Mouse (Mus musculus) cerebellum, adult 8-10 months (tissue): Measurements from ENCODE around the gene Orai1.
A peak's percentile ranks its signal among the peaks of the same experiment; 100 is the strongest.

ENCODE experiments used
- DNase-seq: peaks from one replicate; pipeline ENCODE4 v3.0.0; 2022

Gene Orai1

DNA sequence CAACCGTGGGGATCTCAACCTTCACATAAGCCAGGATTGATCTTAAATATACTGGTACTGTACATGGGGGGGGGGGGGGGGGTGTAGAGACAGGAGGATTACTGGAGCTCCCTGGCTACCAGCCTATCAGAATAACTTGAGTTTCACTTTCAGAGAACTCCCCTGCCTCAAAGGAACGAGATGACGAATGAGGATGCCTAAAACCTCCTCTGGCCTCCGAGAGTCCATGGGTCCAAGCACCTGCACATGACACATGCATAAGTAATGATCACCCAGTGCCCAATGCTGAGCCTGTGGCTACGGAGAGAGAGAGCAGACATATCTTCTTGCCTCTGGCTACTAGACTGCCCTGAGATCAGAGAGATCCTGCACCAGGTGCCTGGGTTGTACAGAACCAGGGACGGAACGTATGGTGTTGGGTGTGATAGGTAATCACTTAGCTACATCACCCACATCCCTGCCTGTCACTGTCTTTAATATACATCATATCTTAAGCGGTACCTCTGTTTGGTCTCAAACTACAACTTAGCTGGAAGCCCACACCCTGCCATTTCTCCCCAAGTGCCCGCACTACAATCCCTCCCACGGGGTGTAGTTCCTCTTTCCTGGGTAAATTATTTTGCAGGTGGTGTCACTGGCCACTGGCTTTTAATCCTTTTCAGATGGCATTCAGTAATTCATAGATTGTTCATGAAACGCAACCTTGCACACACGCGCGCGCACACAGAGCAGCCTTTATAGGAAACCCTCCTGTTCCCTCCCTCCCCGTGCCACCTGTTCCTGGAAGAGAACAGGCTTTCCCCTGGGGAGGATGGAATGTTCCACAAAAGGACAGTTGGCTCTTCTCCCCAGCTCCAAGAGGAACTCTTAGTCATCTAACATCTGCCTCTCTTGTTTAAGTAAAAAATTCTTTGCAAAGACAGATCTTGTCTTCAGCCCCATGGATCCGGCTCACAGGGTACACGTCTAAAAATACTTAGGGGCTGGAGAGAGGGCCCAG is 17.4 kb upstream of the Orai1 start:
- DNase-seq, result no peak

DNA sequence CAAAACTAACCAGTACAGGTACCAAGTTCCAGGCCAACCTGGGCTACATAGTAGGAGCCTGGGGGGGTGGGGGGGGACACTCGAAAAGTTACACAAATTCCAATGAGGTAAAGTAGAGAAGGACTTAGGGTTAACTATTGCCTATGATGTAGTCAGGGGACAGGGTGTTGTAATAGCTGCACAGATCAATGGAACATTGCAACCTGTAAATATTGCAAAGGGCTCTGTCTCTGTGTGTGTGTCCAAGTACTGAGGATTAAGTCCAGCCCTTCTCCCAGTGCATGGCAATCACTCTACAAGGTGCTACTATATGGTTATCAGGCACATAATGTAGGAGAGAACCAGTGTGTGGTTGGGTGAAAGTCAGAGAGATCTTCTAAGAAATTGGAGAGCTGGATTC is 14.0 kb upstream of the Orai1 start:
- no peak for DNase-seq

DNA sequence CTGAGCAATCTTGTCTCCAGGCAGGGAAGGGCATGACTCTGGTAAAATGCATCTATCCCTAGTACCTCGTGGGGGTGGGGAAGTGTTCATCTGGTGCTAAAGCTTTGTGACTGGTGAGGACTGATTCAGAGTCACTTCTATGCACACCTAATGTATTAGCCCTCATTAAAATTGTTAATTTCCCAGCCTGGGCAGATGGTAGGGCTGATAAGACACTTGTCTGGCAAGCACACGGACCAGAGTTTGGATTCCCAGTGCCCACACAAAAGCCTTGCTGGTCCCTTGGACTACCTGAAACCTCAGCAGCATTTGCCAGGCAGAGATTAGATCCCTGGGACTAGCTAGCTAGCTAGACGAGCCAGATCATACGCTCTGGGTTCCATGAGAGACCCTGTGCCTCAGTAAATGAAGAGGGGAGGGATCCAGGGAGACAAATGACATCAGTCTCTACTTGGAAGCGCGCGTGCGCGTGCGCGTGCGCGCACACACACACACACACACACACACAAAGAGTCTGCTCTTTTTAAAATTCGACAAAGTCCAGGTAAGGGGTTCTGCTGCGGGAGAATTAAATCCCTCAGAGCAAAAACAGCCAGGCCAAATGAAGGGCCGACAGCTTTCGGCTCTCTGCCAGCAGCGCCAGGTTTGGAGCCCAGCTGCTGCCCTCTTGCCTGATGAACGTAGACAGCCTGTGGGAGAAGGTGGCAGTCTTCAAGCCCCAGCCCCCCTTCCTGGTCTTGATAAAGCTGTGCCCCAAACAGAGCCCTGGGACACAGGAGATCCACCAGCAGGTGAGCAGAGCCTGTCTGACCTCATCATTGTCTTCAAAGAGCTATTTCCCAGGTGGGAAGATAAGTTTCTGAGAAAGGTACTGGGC is 8.9 kb upstream of the Orai1 start:
- no peak for DNase-seq

DNA sequence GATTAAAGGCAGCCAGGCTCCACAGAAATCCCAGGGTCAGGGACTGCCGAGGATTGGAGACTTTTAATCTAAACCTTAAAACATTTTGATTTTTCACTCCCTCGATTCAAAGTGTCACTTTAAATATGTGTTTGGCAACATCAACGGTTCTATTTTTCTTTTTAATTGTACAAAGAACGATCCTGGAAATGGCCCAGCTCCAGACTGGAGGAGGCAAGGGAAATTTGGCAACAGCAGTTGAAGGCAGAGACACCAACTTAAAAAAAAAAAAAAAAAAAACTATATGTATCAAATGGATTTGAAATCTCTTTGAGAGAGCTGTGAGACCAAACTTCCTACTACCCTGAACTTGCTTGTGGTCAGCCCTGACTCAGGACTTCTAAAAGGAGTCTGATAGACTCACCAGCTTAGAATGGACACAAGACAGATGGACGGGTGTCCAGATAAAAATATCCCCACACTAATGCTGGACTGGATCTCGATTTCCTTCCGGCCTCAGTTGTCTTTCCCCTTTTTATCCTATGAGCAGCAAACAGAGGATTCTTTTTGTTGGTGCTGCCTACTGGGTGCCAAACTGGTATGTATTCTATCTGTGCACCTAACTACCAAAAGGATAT is 5.9 kb upstream of the Orai1 start:
- DNase-seq, result no peak

DNA sequence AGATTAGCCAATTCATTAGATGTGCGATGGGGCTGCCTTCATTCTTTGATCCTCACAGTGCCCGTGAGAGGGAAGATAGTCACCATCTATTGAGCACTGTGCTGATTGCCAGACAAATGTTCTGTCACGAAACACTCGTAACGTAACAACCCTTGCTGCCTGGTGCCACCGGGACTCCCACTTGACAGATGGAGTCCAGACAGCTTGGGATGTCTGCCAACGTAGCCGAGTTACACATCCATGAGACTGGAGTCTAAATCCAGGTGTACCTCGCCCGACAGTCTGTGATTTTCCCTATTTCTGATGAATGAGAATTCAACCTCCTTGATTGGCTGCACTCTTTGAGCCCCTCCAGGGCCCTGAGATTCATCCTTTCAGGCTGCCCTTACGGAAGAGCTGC is 5.0 kb upstream of the Orai1 start:
- DNase-seq, result peak; percentile 66

DNA sequence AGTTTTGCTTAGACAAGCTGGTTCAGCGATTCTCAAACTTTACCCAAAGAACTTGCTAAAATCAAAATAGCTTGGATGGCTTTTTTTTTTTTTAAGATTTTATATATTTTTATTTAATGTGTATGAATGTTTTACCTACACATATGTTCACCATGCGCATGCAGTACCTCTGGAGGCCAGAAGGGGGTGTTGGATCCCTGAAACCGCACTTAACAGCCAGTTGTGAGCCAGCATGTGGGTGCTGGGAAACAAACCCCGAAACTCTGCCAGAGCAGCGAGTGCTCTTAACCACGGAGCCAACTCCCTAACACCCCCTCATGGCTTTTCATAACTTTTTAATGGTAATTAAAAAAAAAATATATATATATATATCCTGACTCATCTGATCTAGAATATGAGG is 4.1 kb upstream of the Orai1 start:
- DNase-seq, result no peak

DNA sequence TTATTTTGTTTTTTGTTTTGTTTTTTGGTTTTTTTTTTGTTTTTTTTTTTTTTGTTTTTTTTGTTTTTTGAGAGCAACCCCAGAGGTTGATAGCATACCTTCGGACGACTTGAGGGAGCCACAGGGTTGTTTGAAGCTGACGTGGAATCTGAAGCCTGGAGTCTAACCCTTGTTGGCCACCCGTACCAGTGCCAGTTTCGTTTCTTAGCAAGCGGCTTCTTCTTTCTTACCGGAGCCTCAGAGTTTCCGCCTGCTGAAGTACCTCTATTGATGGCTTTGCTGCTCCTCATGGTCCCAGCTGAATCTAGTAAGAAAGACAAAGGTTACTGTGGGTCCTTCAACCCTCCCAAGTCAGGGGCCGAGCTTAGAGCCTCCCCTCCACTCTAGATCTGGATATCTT is 3.2 kb upstream of the Orai1 start:
- no peak for DNase-seq

DNA sequence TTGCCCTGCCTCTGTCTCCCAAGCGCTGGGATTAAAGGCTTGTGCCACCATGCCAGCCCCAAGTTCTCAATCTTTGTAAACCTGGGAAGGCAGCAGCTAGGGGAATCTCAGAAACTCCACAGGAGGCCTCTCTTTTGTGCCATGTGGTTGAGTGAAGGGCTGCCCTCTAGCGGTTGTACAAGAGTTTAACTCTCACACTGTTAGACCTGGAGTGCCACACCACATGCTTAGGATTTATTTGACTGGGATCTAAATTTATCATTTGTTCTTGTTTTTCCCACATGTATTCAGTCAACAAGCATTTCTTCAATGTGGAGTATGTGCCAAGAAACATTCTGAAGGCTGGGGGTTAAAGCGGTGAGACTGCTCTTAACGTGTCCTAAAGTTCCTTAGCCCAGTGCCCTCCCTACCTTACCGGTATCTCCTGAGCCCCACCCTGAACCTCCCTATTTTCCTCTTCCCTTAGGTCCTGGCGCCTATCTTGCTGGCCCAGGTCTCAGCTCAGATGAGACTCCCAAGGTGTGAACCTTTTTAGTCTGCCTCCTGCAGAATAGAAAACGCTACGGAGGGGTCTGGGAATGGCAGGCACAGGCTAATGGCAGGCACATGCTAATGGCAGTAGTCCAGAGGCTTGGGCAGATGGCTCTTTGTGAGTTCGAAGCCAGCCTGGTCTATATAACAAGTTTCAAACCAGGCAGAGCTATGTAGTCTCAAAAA is 1.1 kb upstream of the Orai1 start:
- DNase-seq, result peak; percentile 72

DNA sequence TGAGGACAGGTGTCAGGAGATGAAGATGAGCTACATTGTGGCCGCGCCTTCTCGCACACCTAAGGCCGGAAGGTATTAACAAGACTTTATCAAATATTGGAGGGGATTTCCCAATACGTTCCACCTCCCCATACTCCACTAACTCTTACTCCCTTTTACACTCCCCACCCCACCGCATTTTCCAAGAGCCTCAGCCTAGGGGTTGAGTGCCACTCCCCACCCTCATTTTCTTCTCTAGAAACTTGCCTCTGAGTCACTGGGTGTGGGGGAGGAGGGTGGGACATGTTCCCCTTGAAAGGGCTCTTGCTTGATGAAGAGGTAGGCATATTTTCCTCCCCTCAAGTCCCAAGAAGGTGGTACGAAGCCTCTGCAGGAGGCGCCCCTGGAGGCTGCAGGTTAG is 1.0 kb downstream of the Orai1 start:
- DNase-seq, result no peak

DNA sequence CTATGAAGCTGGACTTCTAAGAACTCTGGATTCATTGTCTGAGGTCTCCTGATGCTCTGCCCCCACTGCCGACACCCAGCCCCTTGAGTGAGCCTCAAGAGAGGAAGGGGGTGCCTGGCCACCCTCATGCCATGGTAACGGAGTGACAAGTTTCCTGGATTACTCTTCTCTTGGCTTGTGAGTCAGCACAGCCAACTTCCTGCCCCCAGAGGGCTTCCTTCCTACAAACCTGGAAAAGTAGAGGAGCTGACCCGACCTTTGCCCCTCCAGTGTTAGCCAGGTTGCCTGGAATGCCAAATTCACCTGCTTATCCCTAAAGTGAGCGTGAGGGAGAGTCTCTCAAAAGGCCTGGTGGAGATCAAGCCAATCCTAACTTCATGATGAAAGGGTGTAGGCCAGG is 2.6 kb downstream of the Orai1 start:
- DNase-seq, result no peak

DNA sequence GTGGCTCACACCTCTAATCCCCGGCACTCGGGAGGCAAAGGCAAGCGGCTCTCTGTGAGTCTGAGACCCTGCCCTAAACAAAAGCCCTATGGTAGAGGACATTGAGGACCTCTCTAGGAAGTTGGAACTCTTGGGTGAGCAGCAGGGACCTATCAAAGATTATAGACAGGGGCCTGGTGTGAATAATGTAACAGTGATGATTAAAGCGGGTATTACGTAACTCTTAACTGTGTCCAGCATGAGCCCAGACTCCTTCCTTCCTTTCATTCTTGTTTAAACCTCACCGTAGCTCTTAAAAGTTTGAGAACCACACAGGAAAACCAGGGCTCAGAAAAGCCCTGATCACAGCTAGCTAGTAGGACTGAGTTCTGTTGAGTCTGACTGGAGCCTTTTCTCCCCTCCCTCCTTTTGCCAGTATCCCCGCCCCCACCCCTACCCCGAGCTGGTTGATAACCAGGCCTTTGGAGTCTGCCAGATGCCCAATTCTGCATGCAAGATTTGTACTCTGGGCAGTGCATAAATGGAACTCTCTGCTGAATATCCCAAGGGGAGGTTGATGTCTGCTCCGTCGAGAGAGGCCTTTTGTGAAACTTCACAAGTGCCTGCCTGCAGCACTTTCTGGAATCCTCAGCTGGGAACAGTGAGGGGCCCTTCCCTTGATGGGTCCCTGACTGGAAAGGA is 4.6 kb downstream of the Orai1 start:
- DNase-seq, result no peak

DNA sequence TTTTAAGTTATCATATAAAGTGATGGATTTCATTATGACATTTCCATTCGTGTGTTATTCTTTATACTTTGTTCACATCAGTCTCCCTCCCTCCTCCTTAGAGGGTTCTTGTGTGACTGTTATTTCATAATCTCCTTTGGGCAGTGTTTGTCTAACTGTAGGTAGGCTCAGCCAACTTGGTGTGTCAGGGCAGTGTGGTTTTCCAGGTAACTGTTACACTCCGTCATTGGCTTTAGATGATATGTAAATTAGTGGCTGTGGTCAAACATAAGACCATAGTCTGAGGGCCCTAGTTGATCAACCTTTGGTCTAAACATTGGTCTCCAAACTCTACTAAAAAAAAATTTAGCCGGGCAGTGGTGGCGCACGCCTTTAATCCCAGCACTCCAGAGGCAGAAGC is 5.6 kb downstream of the Orai1 start:
- no peak for DNase-seq

DNA sequence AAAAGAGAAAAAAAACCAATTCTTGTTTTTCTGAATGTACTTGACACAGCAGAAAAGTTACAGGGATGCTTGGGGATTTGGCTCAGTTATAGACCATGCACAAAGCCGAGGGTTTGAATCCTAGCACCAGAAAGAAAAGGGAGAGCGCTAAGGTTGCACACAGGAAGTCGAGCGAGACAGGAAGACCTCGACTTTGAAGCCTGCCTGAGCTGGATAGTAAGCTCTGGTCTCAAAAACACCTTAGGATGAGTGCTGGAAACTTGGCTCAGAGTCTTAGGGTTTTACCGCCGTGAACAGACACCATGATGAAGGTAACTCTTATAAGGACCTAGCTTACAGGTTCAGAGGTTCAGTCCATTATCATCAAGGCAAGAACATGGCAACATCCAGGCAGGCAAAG is 6.6 kb downstream of the Orai1 start:
- no peak for DNase-seq

DNA sequence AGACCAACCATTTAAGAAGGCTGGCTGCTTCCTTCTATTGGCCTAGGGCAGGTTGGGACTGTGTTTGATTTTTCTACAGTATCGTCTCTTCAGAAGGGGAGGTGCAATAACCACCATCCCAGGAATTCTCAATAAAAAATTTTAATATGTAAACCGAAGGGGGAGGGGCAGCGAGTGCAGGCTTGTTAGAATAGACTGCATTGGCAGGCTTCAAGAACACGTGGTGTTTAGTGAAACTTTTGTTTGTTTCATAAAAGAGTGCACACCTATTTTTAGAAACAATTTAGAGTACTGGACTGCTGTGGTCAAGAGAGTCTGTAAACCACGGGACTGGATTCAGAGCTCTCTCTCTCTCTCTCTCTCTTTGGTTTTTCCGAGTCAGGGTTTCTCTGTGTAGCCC is 8.2 kb downstream of the Orai1 start:
- DNase-seq, result no peak

DNA sequence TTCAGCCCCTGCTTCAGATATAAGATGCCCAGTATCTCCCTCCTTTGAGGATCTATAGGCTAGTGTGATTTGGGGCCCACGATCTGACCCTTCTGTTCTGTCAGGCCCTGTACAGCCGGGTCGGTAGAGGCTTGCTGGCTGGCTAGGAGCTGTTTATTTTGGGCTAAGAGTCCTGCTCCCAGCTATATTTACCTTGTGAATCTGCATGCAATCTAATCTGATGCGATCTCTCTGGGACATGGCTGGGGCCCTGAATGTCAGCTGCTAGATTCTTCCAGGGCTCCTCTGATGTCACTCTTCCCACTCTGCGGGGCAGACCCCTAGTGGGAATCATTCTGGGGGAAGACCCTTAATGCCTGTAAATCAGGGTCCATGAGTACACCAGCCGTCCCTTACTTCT is 9.4 kb downstream of the Orai1 start:
- no peak for DNase-seq

DNA sequence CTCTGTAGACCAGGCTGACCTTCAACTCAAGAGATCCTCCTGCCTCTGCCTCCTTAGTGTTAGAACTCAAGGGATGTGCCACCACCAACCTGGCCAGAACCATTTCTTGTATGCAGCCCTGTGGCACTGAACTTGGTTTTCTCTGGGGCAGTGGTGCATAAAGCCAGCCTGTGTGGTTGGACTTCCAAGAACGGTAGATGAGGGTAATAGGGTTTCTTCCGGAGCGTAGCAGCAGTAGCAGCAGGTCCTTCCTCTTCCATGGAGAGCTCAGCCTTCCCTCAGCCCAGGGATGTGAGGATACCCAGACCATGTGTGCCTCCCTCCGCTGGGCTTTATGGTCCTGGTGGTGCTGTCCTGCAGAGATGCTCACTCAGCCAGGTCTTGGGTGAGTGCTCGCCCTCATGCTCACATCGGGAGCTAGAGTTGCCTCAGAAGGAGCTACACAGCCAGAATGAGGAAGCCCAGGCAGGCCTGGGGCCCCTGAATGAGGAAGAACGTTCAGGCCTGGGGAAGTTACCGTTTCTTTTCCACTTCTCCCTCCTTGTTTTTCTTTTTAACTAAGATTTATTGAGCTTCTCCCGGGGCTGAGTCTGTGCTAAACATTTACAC is 10.2 kb downstream of the Orai1 start:
- DNase-seq, result no peak

DNA sequence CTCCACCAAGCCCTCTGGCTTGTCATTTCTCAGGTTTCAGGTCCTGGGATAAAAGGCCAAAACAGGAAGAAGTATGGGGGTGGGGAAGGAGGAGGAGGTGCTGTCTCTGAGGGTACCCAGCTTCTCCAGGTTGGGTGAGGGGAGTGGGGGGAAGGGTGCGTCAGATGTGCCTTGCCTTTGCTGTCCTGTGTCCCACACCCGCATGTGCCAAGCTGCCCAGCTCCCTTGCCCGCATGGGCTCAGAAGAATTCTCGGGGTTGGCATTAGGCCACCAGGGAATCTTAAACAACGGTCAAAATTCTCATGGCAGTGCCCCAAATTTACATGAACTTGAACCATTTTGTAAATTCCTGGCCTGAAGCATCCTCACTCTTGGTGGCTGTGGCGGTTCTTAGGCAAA is 11.5 kb downstream of the Orai1 start:
- DNase-seq, result no peak

DNA sequence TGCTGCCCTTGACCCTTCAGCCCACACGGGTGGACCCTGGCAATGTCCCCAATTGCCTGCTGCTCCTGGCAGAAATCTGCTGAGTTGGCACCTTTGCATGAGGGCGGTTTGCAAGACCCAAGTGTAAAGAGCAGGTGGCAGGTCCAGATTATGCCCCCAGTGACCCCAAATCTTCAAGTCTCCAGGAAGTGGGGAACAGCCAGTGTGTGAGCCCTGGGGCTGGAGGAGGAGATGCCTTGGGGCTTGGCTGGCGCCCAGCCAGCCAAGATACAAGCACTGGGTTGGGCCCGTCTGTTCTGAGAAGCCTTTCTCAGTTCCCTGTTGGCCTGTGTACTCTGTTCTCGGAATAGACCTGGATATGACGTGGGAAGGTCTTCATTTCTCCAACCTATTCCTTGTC is 12.6 kb downstream of the Orai1 start:
- DNase-seq, result no peak

DNA sequence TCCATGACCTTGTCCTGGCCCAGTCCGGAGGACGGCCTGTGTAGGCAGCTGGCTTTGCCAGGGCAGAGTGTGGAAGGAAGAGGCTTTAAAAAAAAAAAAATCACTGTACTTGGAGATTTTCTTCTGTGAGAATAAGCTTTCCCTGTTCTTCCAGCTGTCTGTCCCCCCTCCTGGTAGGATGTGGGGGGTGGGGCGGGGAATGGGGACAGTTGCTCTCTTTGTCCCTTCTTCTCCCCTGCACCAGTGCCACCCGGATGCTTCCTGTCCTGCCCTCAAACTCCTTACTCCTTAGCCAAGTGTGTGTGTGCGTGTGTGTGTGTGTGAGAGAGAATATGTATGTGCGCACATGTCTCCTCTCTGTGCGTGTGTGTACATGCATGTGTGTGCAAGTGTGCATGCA is 14.9 kb downstream of the Orai1 start:
- DNase-seq, result no peak

DNA sequence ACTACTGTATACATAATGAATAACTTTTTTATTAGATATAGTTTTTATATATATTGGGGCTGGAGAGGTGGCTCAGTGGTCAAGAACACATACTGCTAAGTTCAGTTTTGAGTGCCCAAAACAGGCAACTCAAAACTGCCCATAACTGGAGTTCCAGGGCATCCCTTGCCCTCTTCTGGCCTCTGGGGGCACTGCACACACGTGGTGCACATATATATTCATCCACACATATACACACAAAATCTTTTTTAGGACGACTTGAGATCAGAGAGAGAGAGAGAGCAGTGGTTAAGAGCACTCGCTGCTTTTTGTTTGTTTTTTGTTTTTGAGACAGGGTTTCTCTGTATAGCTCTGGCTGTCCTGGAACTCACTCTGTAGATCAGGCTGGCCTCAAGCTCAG is 16.4 kb downstream of the Orai1 start:
- no peak for DNase-seq

DNA sequence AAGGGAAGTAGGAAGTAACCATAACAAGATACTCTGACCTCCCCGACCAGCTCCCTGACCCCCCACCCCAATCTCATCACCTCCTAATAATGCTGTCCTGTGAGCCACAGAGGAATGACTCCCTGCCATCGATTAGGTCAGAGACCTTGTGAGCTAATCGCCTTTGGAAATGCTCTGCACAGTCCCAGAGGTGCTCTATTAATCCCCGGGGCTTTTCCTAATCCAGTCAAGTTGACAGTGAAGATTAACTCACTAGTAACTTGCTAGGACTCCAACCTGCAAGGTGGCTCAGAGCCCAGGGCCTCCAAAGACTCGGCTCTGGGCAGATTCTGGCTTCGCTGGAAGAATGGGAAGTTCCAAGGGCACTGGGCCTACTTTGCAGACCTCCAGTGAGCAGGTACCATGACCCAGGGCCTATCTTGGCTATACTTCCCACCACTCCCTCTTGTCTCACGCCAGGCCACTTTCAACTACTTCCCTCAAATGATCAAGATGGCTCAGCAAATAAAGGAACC is 18.8 kb downstream of the Orai1 start:
- DNase-seq, result no peak

DNA sequence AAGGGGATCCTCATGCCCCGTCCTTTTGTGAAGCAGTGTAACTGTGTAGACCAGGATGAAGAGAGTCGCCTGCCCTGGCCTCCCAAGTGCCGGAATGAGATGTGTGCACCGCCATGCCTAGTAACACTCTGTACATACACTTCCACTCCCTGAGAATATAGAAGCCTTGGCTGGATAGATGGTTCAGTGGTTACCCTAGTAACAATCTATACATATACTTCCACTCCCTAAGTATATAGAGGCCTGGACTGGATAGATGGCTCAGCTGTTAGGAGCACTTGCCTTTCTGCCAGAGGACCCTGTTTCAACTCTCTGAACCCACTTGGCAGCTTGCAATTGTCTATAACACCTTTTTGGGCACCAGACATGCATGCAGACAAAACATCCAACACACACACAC is 20.2 kb downstream of the Orai1 start:
- no peak for DNase-seq
